Mouse (Mus musculus): Measurements from ENCODE around the gene Olfr1277. TPM values are rescaled to one million over a fixed set of nuclear protein-coding genes. Genes with fewer than 3 reads are reported as not detected.

Gene Olfr1277
- not detected in 2 replicates for polyA plus RNA-seq (2014; fragmentation: Nextera tagmentation; extraction: Ambion mirVana)

- no peaks in the 10 kb centered on the region for H3K4me1 ChIP-seq (replicated peaks; ENCODE audit: control insufficient read depth, insufficient read depth, low read length)
- DNase-seq (ENCODE audit: low spot score): no peak
- H3K27ac ChIP-seq: no peak within 1 kb of the TSS
- no peaks in the 10 kb centered on the region for H3K9me3 ChIP-seq (ENCODE audit: control insufficient read depth, low read length)
- no peaks in the 10 kb centered on the region for H3K27me3 ChIP-seq (ENCODE audit: control insufficient read depth, insufficient read depth, low read length)
- H3K36me3 ChIP-seq (replicated peaks; ENCODE audit: control insufficient read depth, insufficient read depth): no peaks in the 10 kb centered on the region
- 81% methylated on average over 2 of the region's 2 CpGs for WGBS
- no peak within 1 kb of the TSS for H3K4me3 ChIP-seq (replicated peaks; ENCODE audit: low read length)
- no peak within 1 kb of the TSS for H3K4me2 ChIP-seq (replicated peaks)
- H3K9ac ChIP-seq: no peak within 1 kb of the TSS
- ATAC-seq (ENCODE audit: low FRiP score): no peak
These were observed at the start of gene Olfr1277 for GRCm38 (mm10) chr2:111274006-111274405. Olfr1277 (minus strand) TSS chr2:111274106.

- H3K4me2 ChIP-seq (replicated peaks): no peak within 1 kb of the TSS
- no peak for DNase-seq (ENCODE audit: low spot score)
- H3K4me1 ChIP-seq (replicated peaks; ENCODE audit: control insufficient read depth, insufficient read depth, low read length): no peaks in the 10 kb centered on the region
- no peak for ATAC-seq (ENCODE audit: low FRiP score)
- H3K4me3 ChIP-seq (replicated peaks; ENCODE audit: low read length): no peak within 1 kb of the TSS
- H3K36me3 ChIP-seq (replicated peaks; ENCODE audit: control insufficient read depth, insufficient read depth): no peaks in the 10 kb centered on the region
- H3K27me3 ChIP-seq (ENCODE audit: control insufficient read depth, insufficient read depth, low read length): no peaks in the 10 kb centered on the region
- no peak within 1 kb of the TSS for H3K27ac ChIP-seq
- no peaks in the 10 kb centered on the region for H3K9me3 ChIP-seq (ENCODE audit: control insufficient read depth, low read length)
- H3K9ac ChIP-seq: no peak within 1 kb of the TSS
These were observed 39.8 kb upstream of the Olfr1277 start, which contains the start of gene Olfr1280 for GRCm38 (mm10) chr2:111313717-111314116. Olfr1280 (plus strand) TSS chr2:111314017.

GRCm38 (mm10) chr2:111300374-111300773, 26.5 kb upstream of the Olfr1277 start, which contains the start of gene Olfr1279:
Olfr1279 (plus strand) TSS chr2:111300635.
- no peaks in the 10 kb centered on the region for H3K9me3 ChIP-seq (ENCODE audit: control insufficient read depth, low read length)
- ATAC-seq (ENCODE audit: low FRiP score): no peak
- H3K4me2 ChIP-seq (replicated peaks): no peak within 1 kb of the TSS
- DNase-seq (ENCODE audit: low spot score): no peak
- H3K27ac ChIP-seq: no peak within 1 kb of the TSS
- no peak within 1 kb of the TSS for H3K9ac ChIP-seq
- no peaks in the 10 kb centered on the region for H3K4me1 ChIP-seq (replicated peaks; ENCODE audit: control insufficient read depth, insufficient read depth, low read length)
- no peak within 1 kb of the TSS for H3K4me3 ChIP-seq (replicated peaks; ENCODE audit: low read length)
- no peaks in the 10 kb centered on the region for H3K27me3 ChIP-seq (ENCODE audit: control insufficient read depth, insufficient read depth, low read length)
- no peaks in the 10 kb centered on the region for H3K36me3 ChIP-seq (replicated peaks; ENCODE audit: control insufficient read depth, insufficient read depth)

- H3K27me3 ChIP-seq (ENCODE audit: control insufficient read depth, insufficient read depth, low read length): no peaks in the 10 kb centered on the region
- no peak for ATAC-seq (ENCODE audit: low FRiP score)
These were observed 24.6 kb upstream of the Olfr1277 start for GRCm38 (mm10) chr2:111298541-111298940.

GRCm38 (mm10) chr2:111289836-111290235, 15.9 kb upstream of the Olfr1277 start, which contains the start of gene Olfr1278:
Olfr1278 (plus strand) TSS chr2:111290136.
- ATAC-seq (ENCODE audit: low FRiP score) (no peak), DNase-seq (ENCODE audit: low spot score) (no peak)
- Histone ChIP-seq H3K4me3 (replicated peaks; ENCODE audit: low read length) (no peak within 1 kb of the TSS), H3K27ac (no peak within 1 kb of the TSS), H3K36me3 (replicated peaks; ENCODE audit: control insufficient read depth, insufficient read depth) (no peaks in the 10 kb centered on the region), H3K27me3 (ENCODE audit: control insufficient read depth, insufficient read depth, low read length) (no peaks in the 10 kb centered on the region), H3K4me2 (replicated peaks) (no peak within 1 kb of the TSS), H3K9ac (no peak within 1 kb of the TSS), H3K4me1 (replicated peaks; ENCODE audit: control insufficient read depth, insufficient read depth, low read length) (no peaks in the 10 kb centered on the region), H3K9me3 (ENCODE audit: control insufficient read depth, low read length) (no peaks in the 10 kb centered on the region)

More at GRCm38 (mm10) chr2:111298541-111298940, 24.6 kb upstream of the Olfr1277 start:
- no peaks in the 10 kb centered on the region for H3K9me3 ChIP-seq (ENCODE audit: control insufficient read depth, low read length)
- no peak overlapping the region for H3K9ac ChIP-seq
- no peaks in the 10 kb centered on the region for H3K36me3 ChIP-seq (replicated peaks; ENCODE audit: control insufficient read depth, insufficient read depth)
- H3K4me1 ChIP-seq (replicated peaks; ENCODE audit: control insufficient read depth, insufficient read depth, low read length): no peaks in the 10 kb centered on the region
- no peak for DNase-seq (ENCODE audit: low spot score)
- H3K4me3 ChIP-seq (replicated peaks; ENCODE audit: low read length): no peak overlapping the region
- no peak overlapping the region for H3K4me2 ChIP-seq (replicated peaks)
- H3K27ac ChIP-seq: no peak overlapping the region

- H3K27me3 ChIP-seq (ENCODE audit: control insufficient read depth, insufficient read depth, low read length): no peaks in the 10 kb centered on the region
- ATAC-seq (ENCODE audit: low FRiP score) (no peak), DNase-seq (ENCODE audit: low spot score) (no peak)
- no peaks in the 10 kb centered on the region for H3K36me3 ChIP-seq (replicated peaks; ENCODE audit: control insufficient read depth, insufficient read depth)
- H3K27ac ChIP-seq: no peak within 1 kb of the TSS
- H3K4me1 ChIP-seq (replicated peaks; ENCODE audit: control insufficient read depth, insufficient read depth, low read length): no peaks in the 10 kb centered on the region
- H3K9me3 ChIP-seq (ENCODE audit: control insufficient read depth, low read length): no peaks in the 10 kb centered on the region
- H3K4me2 ChIP-seq (replicated peaks): no peak within 1 kb of the TSS
- H3K9ac ChIP-seq: no peak within 1 kb of the TSS
- H3K4me3 ChIP-seq (replicated peaks; ENCODE audit: low read length): no peak within 1 kb of the TSS
These were observed 19.7 kb downstream of the Olfr1277 start, which contains the start of gene Olfr1276 for GRCm38 (mm10) chr2:111254216-111254615. Olfr1276 (plus strand) TSS chr2:111254516.

- Histone ChIP-seq H3K9me3 (ENCODE audit: control insufficient read depth, low read length) (no peaks in the 10 kb centered on the region), H3K4me3 (replicated peaks; ENCODE audit: low read length) (no peak within 1 kb of the TSS), H3K27ac (no peak within 1 kb of the TSS), H3K36me3 (replicated peaks; ENCODE audit: control insufficient read depth, insufficient read depth) (no peaks in the 10 kb centered on the region), H3K4me1 (replicated peaks; ENCODE audit: control insufficient read depth, insufficient read depth, low read length) (no peaks in the 10 kb centered on the region), H3K9ac (no peak within 1 kb of the TSS), H3K4me2 (replicated peaks) (no peak within 1 kb of the TSS), H3K27me3 (ENCODE audit: control insufficient read depth, insufficient read depth, low read length) (no peaks in the 10 kb centered on the region)
- DNase-seq (ENCODE audit: low spot score): no peak
- 92% methylated on average over 1 of the region's 1 CpGs for WGBS
- ATAC-seq (ENCODE audit: low FRiP score): no peak
These were observed 38.7 kb downstream of the Olfr1277 start, which contains the start of gene Olfr1275 for GRCm38 (mm10) chr2:111235186-111235585. Olfr1275 (minus strand) TSS chr2:111235286.

GRCm38 (mm10) chr2:111229502-111229901, 44.4 kb downstream of the Olfr1277 start, which contains the start of gene 4930430A15Rik:
4930430A15Rik (minus strand) TSS chr2:111229602.
- 94% methylated on average over 6 of the region's 6 CpGs for WGBS
- H3K36me3 ChIP-seq (replicated peaks; ENCODE audit: control insufficient read depth, insufficient read depth): no peaks in the 10 kb centered on the region

More at GRCm38 (mm10) chr2:111229502-111229901, 44.4 kb downstream of the Olfr1277 start, which contains the start of gene 4930430A15Rik:
- no peak within 1 kb of the TSS for H3K4me2 ChIP-seq (replicated peaks)
- no peak within 1 kb of the TSS for H3K4me3 ChIP-seq (replicated peaks; ENCODE audit: low read length)
- H3K27me3 ChIP-seq (ENCODE audit: control insufficient read depth, insufficient read depth, low read length): no peaks in the 10 kb centered on the region
- ATAC-seq (ENCODE audit: low FRiP score): no peak
- no peak for DNase-seq (ENCODE audit: low spot score)
- no peaks in the 10 kb centered on the region for H3K9me3 ChIP-seq (ENCODE audit: control insufficient read depth, low read length)
- H3K9ac ChIP-seq: no peak within 1 kb of the TSS
- H3K4me1 ChIP-seq (replicated peaks; ENCODE audit: control insufficient read depth, insufficient read depth, low read length): no peaks in the 10 kb centered on the region
- no peak within 1 kb of the TSS for H3K27ac ChIP-seq

All from hindbrain, embryonic 14.5 days (tissue).